Mouse (Mus musculus) liver, embryonic 14.5 days (tissue): ENCODE data around the gene Atp8a2.

ENCODE experiments used
- CTCF ChIP-seq: IDR thresholded peaks from 2 replicates; pipeline ENCODE4 v1.5.1; 2016; ENCODE audit warnings: antibody characterized with exemption, low read depth, control low read depth
- EP300 ChIP-seq: IDR thresholded peaks from 2 replicates; pipeline ENCODE4 v1.6.1; 2016; ENCODE audit warnings: antibody characterized with exemption, low read depth

GRCm38 (mm10) chr14:60216125-60216524 is 19.1 kb upstream of the Atp8a2 start:
- TF ChIP-seq CTCF = no peak
- no peak for TF ChIP-seq EP300
